Mouse (Mus musculus) embryonic fibroblast, embryonic 13.5 days (primary cell): ENCODE measurements around the gene Nmt2.

ENCODE experiments used
- CTCF ChIP-seq: IDR thresholded peaks from 2 replicates; pipeline ENCODE4 v1.5.1; 2011; ENCODE audit warnings: mild to moderate bottlenecking, control low read depth, low read length, moderate library complexity, borderline replicate concordance; ENCODE audit not compliant: insufficient read depth
- POLR2A ChIP-seq: IDR thresholded peaks from 2 replicates; pipeline ENCODE4 v1.6.1; 2011; ENCODE audit warnings: low read depth, mild to moderate bottlenecking, control low read depth, low read length, moderate library complexity

DNA sequence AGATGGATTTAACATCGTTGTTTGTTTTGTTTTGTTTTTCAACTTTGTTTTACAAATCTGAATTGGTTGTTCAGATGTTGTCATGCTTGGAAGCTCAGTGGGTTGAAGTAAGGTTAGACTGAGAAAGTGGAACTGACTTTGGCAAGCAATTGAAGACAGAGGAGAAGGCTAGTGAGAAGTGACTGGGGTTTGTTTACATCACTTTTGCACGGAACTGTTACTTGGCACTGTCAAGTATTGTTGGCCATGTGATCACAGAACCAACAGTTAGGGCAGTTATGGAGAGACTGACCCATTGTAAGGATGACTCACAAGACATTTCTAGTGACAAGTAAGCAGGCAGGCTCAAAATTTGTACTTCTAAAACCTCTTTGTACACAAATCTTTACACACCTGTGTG is 39.1 kb downstream of the Nmt2 start:
- TF ChIP-seq CTCF (no peak), POLR2A (no peak)
